Mouse (Mus musculus): ENCODE results near the gene Olfr393. TPM values are rescaled to one million over a fixed set of nuclear protein-coding genes. Genes with fewer than 3 reads are reported as not detected.

The Olfr393 gene
- polyA plus RNA-seq (2015; fragmentation: Nextera tagmentation; extraction: Ambion mirVana) = not detected in 2 replicates

- Histone ChIP-seq H3K4me3 (ENCODE audit: low read depth, low read length) (no peak within 1 kb of the TSS), H3K4me2 (ENCODE audit: low read length) (no peak within 1 kb of the TSS), H3K27me3 (ENCODE audit: control insufficient read depth, insufficient read depth, low read depth, low read length) (no peaks in the 10 kb centered on the region), H3K4me1 (ENCODE audit: control insufficient read depth, insufficient read depth, low read length) (no peaks in the 10 kb centered on the region), H3K9me3 (replicated peaks; ENCODE audit: control insufficient read depth, low read length, poor library complexity, severe bottlenecking) (peaks cover 8% of the 10 kb centered on the region; the same call in 1 of the 2 replicates), H3K27ac (ENCODE audit: low read length) (no peak within 1 kb of the TSS), H3K9ac (ENCODE audit: low read depth, low read length) (no peak within 1 kb of the TSS), H3K36me3 (ENCODE audit: control insufficient read depth, insufficient read depth, low read length) (no peaks in the 10 kb centered on the region)
- ATAC-seq = no peak
Measured at GRCm38 (mm10) chr11:73851354-73851753, at the start of gene Olfr393. Olfr393 (minus strand) TSS chr11:73851454.

GRCm38 (mm10) chr11:73890671-73891070 lies 39.4 kb upstream of the Olfr393 start, which contains the start of gene Olfr394:
Olfr394 (minus strand) TSS chr11:73890771.
- H3K27ac ChIP-seq (ENCODE audit: low read length) = no peak within 1 kb of the TSS
- no peak within 1 kb of the TSS for H3K4me2 ChIP-seq (ENCODE audit: low read length)
- H3K9ac ChIP-seq (ENCODE audit: low read depth, low read length) = no peak within 1 kb of the TSS
- WGBS = 77% methylated on average over 1 of the region's 1 CpGs
- H3K4me1 ChIP-seq (ENCODE audit: control insufficient read depth, insufficient read depth, low read length) = no peaks in the 10 kb centered on the region
- peaks cover 10% of the 10 kb centered on the region for H3K9me3 ChIP-seq (replicated peaks; ENCODE audit: control insufficient read depth, low read length, poor library complexity, severe bottlenecking)
- H3K27me3 ChIP-seq (ENCODE audit: control insufficient read depth, insufficient read depth, low read depth, low read length) = no peaks in the 10 kb centered on the region
- ATAC-seq = no peak
- no peak within 1 kb of the TSS for H3K4me3 ChIP-seq (ENCODE audit: low read depth, low read length)
- H3K36me3 ChIP-seq (ENCODE audit: control insufficient read depth, insufficient read depth, low read length) = no peaks in the 10 kb centered on the region

GRCm38 (mm10) chr11:73816949-73817348 lies 34.3 kb downstream of the Olfr393 start, which contains the start of gene Olfr392:
Olfr392 (minus strand) TSS chr11:73817049.
- no peak within 1 kb of the TSS for H3K27ac ChIP-seq (ENCODE audit: low read length)
- ATAC-seq = no peak
- WGBS = 100% methylated on average over 1 of the region's 1 CpGs

GRCm38 (mm10) chr11:73802952-73803351 lies 48.3 kb downstream of the Olfr393 start, which contains the start of gene Olfr391-ps:
Olfr391-ps (minus strand) TSS chr11:73803052.
- WGBS = 26% methylated on average over 1 of the region's 1 CpGs
- no peaks in the 10 kb centered on the region for H3K27me3 ChIP-seq (ENCODE audit: control insufficient read depth, insufficient read depth, low read depth, low read length)
- ATAC-seq = no peak
- no peaks in the 10 kb centered on the region for H3K4me1 ChIP-seq (ENCODE audit: control insufficient read depth, insufficient read depth, low read length)
- H3K9me3 ChIP-seq (replicated peaks; ENCODE audit: control insufficient read depth, low read length, poor library complexity, severe bottlenecking) = peaks cover 9% of the 10 kb centered on the region
- no peak within 1 kb of the TSS for H3K4me3 ChIP-seq (ENCODE audit: low read depth, low read length)
- H3K27ac ChIP-seq (ENCODE audit: low read length) = no peak within 1 kb of the TSS
- H3K4me2 ChIP-seq (ENCODE audit: low read length) = no peak within 1 kb of the TSS
- no peaks in the 10 kb centered on the region for H3K36me3 ChIP-seq (ENCODE audit: control insufficient read depth, insufficient read depth, low read length)
- no peak within 1 kb of the TSS for H3K9ac ChIP-seq (ENCODE audit: low read depth, low read length)

More at GRCm38 (mm10) chr11:73816949-73817348, 34.3 kb downstream of the Olfr393 start, which contains the start of gene Olfr392:
- H3K9me3 ChIP-seq (replicated peaks; ENCODE audit: control insufficient read depth, low read length, poor library complexity, severe bottlenecking) = peaks cover 3% of the 10 kb centered on the region; the same call in 1 of the 2 replicates
- H3K27me3 ChIP-seq (ENCODE audit: control insufficient read depth, insufficient read depth, low read depth, low read length) = no peaks in the 10 kb centered on the region
- H3K4me3 ChIP-seq (ENCODE audit: low read depth, low read length) = no peak within 1 kb of the TSS
- H3K4me2 ChIP-seq (ENCODE audit: low read length) = no peak within 1 kb of the TSS
- H3K9ac ChIP-seq (ENCODE audit: low read depth, low read length) = no peak within 1 kb of the TSS
- no peaks in the 10 kb centered on the region for H3K36me3 ChIP-seq (ENCODE audit: control insufficient read depth, insufficient read depth, low read length)
- no peaks in the 10 kb centered on the region for H3K4me1 ChIP-seq (ENCODE audit: control insufficient read depth, insufficient read depth, low read length)

Other genes starting within 250 kb of the Olfr393 start
- not detected in 2 replicates for gene Zfp735, start 162.7 kb downstream of the Olfr393 start, polyA plus RNA-seq (2015; fragmentation: Nextera tagmentation; extraction: Ambion mirVana)
- gene Olfr389, start 70.7 kb downstream of the Olfr393 start, polyA plus RNA-seq (2015; fragmentation: Nextera tagmentation; extraction: Ambion mirVana) = not detected in 2 replicates
- gene Olfr390, start 68.5 kb downstream of the Olfr393 start, polyA plus RNA-seq (2015; fragmentation: Nextera tagmentation; extraction: Ambion mirVana) = not detected in 2 replicates
- gene Olfr391-ps, start 48.4 kb downstream of the Olfr393 start, polyA plus RNA-seq (2015; fragmentation: Nextera tagmentation; extraction: Ambion mirVana) = not detected in 2 replicates
- gene Olfr392, start 34.4 kb downstream of the Olfr393 start, polyA plus RNA-seq (2015; fragmentation: Nextera tagmentation; extraction: Ambion mirVana) = not detected in 2 replicates
- gene Olfr394, start 39.3 kb upstream of the Olfr393 start, polyA plus RNA-seq (2015; fragmentation: Nextera tagmentation; extraction: Ambion mirVana) = not detected in 2 replicates
- gene Olfr395, start 57.8 kb upstream of the Olfr393 start, polyA plus RNA-seq (2015; fragmentation: Nextera tagmentation; extraction: Ambion mirVana) = not detected in 2 replicates
- gene Olfr23, start 85.2 kb upstream of the Olfr393 start, polyA plus RNA-seq (2015; fragmentation: Nextera tagmentation; extraction: Ambion mirVana) = not detected in 2 replicates
- not detected in 2 replicates for gene Olfr397, start 109.4 kb upstream of the Olfr393 start, polyA plus RNA-seq (2015; fragmentation: Nextera tagmentation; extraction: Ambion mirVana)
- gene Olfr398, start 139.0 kb upstream of the Olfr393 start, polyA plus RNA-seq (2015; fragmentation: Nextera tagmentation; extraction: Ambion mirVana) = not detected in 2 replicates
- not detected in 2 replicates for gene Olfr139, start 205.1 kb upstream of the Olfr393 start, polyA plus RNA-seq (2015; fragmentation: Nextera tagmentation; extraction: Ambion mirVana)
- gene Olfr399, start 205.2 kb upstream of the Olfr393 start, polyA plus RNA-seq (2015; fragmentation: Nextera tagmentation; extraction: Ambion mirVana) = not detected in 2 replicates
- not detected in 2 replicates for gene Zfp616, start 218.5 kb upstream of the Olfr393 start, polyA plus RNA-seq (2015; fragmentation: Nextera tagmentation; extraction: Ambion mirVana)